Mouse (Mus musculus) MEL (cell line): Measurements from ENCODE around the gene Hnrnph1. TPM values are rescaled to one million over a fixed set of nuclear protein-coding genes. Genes with fewer than 3 reads are reported as not detected.

Experiments used
- DNase-seq: peaks from one replicate; pipeline ENCODE4 v3.0.0; 2011; ENCODE audit warnings: low read depth, low spot score
- H3K27ac ChIP-seq: 2 replicates; pipeline ENCODE4 v1.5.1; 2012; ENCODE audit warnings: low read depth, mild to moderate bottlenecking, control low read depth, low read length, moderate library complexity; ENCODE audit not compliant: control insufficient read depth
- H3K27me3 ChIP-seq, 2 experiments: fragments of 150-350 bp in 1 of 2; sonication (generic) in 1 of 2; 2 replicates each; pipeline ENCODE4 v1.6.1; 2012; ENCODE audit warnings: low read length in 2 of 2, mild to moderate bottlenecking in 2 of 2, improper control_type of control experiment in 1 of 2, moderate library complexity in 1 of 2; ENCODE audit not compliant: insufficient read depth in 2 of 2, control insufficient read depth in 1 of 2
- H3K36me3 ChIP-seq, 2 experiments: 2 replicates each; pipeline ENCODE4 v1.6.1; 2012 to 2014; ENCODE audit warnings: low read length in 2 of 2, improper control_type of control experiment in 1 of 2, inconsistent platforms in 1 of 2, mild to moderate bottlenecking in 1 of 2; ENCODE audit not compliant: insufficient read depth in 2 of 2, control insufficient read depth in 1 of 2
- H3K4me1 ChIP-seq, 2 experiments: fragments of 150-350 bp in 1 of 2; sonication (generic) in 1 of 2; 2 replicates each; pipeline ENCODE4 v1.6.1; 2012; ENCODE audit warnings: low read length in 2 of 2, improper control_type of control experiment in 1 of 2, mild to moderate bottlenecking in 1 of 2; ENCODE audit not compliant: insufficient read depth in 2 of 2, control insufficient read depth in 1 of 2
- H3K4me3 ChIP-seq, 2 experiments: fragments of 150-350 bp in 1 of 2; sonication (generic) in 1 of 2; 2 replicates each; pipeline ENCODE4 v1.5.1; 2012; ENCODE audit warnings: low read depth in 2 of 2, low read length in 2 of 2, mild to moderate bottlenecking in 2 of 2, moderate library complexity in 2 of 2, control low read depth in 1 of 2, improper control_type of control experiment in 1 of 2; ENCODE audit not compliant: control insufficient read depth in 1 of 2, insufficient read depth in 1 of 2
- H3K79me2 ChIP-seq: 2 replicates; pipeline ENCODE4 v1.6.1; 2012; ENCODE audit warnings: mild to moderate bottlenecking, low read length, moderate library complexity; ENCODE audit not compliant: control insufficient read depth, poor library complexity, insufficient read depth
- H3K9ac ChIP-seq: 2 replicates; pipeline ENCODE4 v1.6.1; 2012; ENCODE audit warnings: low read depth, mild to moderate bottlenecking, control low read depth, low read length, moderate library complexity; ENCODE audit not compliant: control insufficient read depth, poor library complexity, severe bottlenecking
- H3K9me3 ChIP-seq: fragments of 150-350 bp; sonication (generic); replicated peaks from 2 replicates; pipeline ENCODE4 v1.6.1; 2012; ENCODE audit warnings: mild to moderate bottlenecking, low read length, improper control_type of control experiment, moderate library complexity; ENCODE audit not compliant: insufficient read depth
- BHLHE40 ChIP-seq: IDR thresholded peaks from 2 replicates; pipeline ENCODE4 v1.6.1; 2012; ENCODE audit warnings: low read depth, mild to moderate bottlenecking, inconsistent platforms, low read length, improper control_type of control experiment, borderline replicate concordance
- CHD2 ChIP-seq: IDR thresholded peaks from 2 replicates; pipeline ENCODE4 v1.6.1; 2011; ENCODE audit warnings: low read length, improper control_type of control experiment
- CTCF ChIP-seq, 3 experiments: IDR thresholded peaks in 2 of 3; conservative IDR thresholded peaks in 1 of 3; 2 replicates each; pipeline ENCODE4 v1.5.1; 2011 to 2012; ENCODE audit warnings: low read length in 3 of 3, low read depth in 2 of 3, mild to moderate bottlenecking in 2 of 3, improper control_type of control experiment in 1 of 3, inconsistent platforms in 1 of 3, mixed read lengths in 1 of 3, moderate library complexity in 1 of 3; ENCODE audit not compliant: control insufficient read depth in 1 of 3, insufficient read depth in 1 of 3, poor library complexity in 1 of 3, severe bottlenecking in 1 of 3
- E2F4 ChIP-seq: IDR thresholded peaks from 2 replicates; pipeline ENCODE4 v1.6.1; 2011; ENCODE audit warnings: low read depth, low read length, improper control_type of control experiment, borderline replicate concordance
- EP300 ChIP-seq, 2 experiments: IDR thresholded peaks; 2 replicates each; pipeline ENCODE4 v1.6.1; 2011; ENCODE audit warnings: improper control_type of control experiment in 2 of 2, low read length in 2 of 2, low read depth in 1 of 2, mild to moderate bottlenecking in 1 of 2
- ETS1 ChIP-seq: IDR thresholded peaks from 2 replicates; pipeline ENCODE4 v1.6.1; 2012; ENCODE audit warnings: low read depth, mild to moderate bottlenecking, inconsistent platforms, low read length, improper control_type of control experiment, moderate library complexity
- GATA1 ChIP-seq: IDR thresholded peaks from 2 replicates; pipeline ENCODE4 v1.6.1; 2011; ENCODE audit warnings: low read depth, low read length, improper control_type of control experiment
- HCFC1 ChIP-seq: IDR thresholded peaks from 2 replicates; pipeline ENCODE4 v1.6.1; 2012; ENCODE audit warnings: low read depth, mild to moderate bottlenecking, inconsistent platforms, low read length, improper control_type of control experiment, moderate library complexity
- MAFK ChIP-seq: IDR thresholded peaks from 2 replicates; pipeline ENCODE4 v1.6.1; 2011; ENCODE audit warnings: low read depth, mild to moderate bottlenecking, low read length, improper control_type of control experiment, borderline replicate concordance
- MAX ChIP-seq: IDR thresholded peaks from 2 replicates; pipeline ENCODE4 v1.6.1; 2011; ENCODE audit warnings: low read length, improper control_type of control experiment
- MAZ ChIP-seq: IDR thresholded peaks from 2 replicates; pipeline ENCODE4 v1.6.1; 2012; ENCODE audit warnings: low read depth, mild to moderate bottlenecking, inconsistent platforms, low read length, improper control_type of control experiment
- MEF2A ChIP-seq: IDR thresholded peaks from 2 replicates; pipeline ENCODE4 v1.6.1; 2014; ENCODE audit warnings: low read depth, mild to moderate bottlenecking, inconsistent platforms, low read length, improper control_type of control experiment; ENCODE audit not compliant: poor library complexity, insufficient replicate concordance, severe bottlenecking; ENCODE audit errors: extremely low read depth
- MXI1 ChIP-seq: IDR thresholded peaks from 2 replicates; pipeline ENCODE4 v1.6.1; 2011; ENCODE audit warnings: mild to moderate bottlenecking, low read depth, low read length, improper control_type of control experiment
- MYB ChIP-seq: IDR thresholded peaks from 2 replicates; pipeline ENCODE4 v1.6.1; 2011; ENCODE audit warnings: mild to moderate bottlenecking, low read depth, low read length, improper control_type of control experiment
- MYC ChIP-seq: IDR thresholded peaks from 2 replicates; pipeline ENCODE4 v1.6.1; 2011; ENCODE audit warnings: low read depth, mild to moderate bottlenecking, low read length, improper control_type of control experiment, moderate library complexity
- POLR2A ChIP-seq, 2 experiments: IDR thresholded peaks; 2 replicates each; pipeline ENCODE4 v1.6.1; 2011 to 2012; ENCODE audit warnings: low read length in 2 of 2, mild to moderate bottlenecking in 2 of 2, control low read depth in 1 of 2, improper control_type of control experiment in 1 of 2, low read depth in 1 of 2, moderate library complexity in 1 of 2; ENCODE audit not compliant: control insufficient read depth in 1 of 2, insufficient read depth in 1 of 2, poor library complexity in 1 of 2
- POLR2AphosphoS2 ChIP-seq: IDR thresholded peaks from 2 replicates; pipeline ENCODE4 v1.6.1; 2011; ENCODE audit warnings: low read length, improper control_type of control experiment
- RAD21 ChIP-seq: IDR thresholded peaks from 2 replicates; pipeline ENCODE4 v1.6.1; 2011; ENCODE audit warnings: mild to moderate bottlenecking, low read depth, low read length, improper control_type of control experiment
- SIN3A ChIP-seq: IDR thresholded peaks from 2 replicates; pipeline ENCODE4 v1.6.1; 2012; ENCODE audit warnings: low read length, improper control_type of control experiment, inconsistent platforms
- SMC3 ChIP-seq: IDR thresholded peaks from 2 replicates; pipeline ENCODE4 v1.6.1; 2011; ENCODE audit warnings: low read depth, low read length, improper control_type of control experiment
- TAL1 ChIP-seq: IDR thresholded peaks from 2 replicates; pipeline ENCODE4 v1.6.1; 2012; ENCODE audit warnings: mild to moderate bottlenecking, inconsistent platforms, low read length, moderate library complexity, mixed read lengths
- TBP ChIP-seq: IDR thresholded peaks from 2 replicates; pipeline ENCODE4 v1.8.0; 2011; ENCODE audit warnings: low read depth, low read length, improper control_type of control experiment
- TCF12 ChIP-seq: IDR thresholded peaks from 2 replicates; pipeline ENCODE4 v1.6.1; 2014; ENCODE audit warnings: low read depth, mild to moderate bottlenecking, inconsistent platforms, low read length, improper control_type of control experiment, moderate library complexity
- UBTF ChIP-seq: IDR thresholded peaks from 2 replicates; pipeline ENCODE4 v1.6.1; 2012; ENCODE audit warnings: low read depth, mild to moderate bottlenecking, inconsistent platforms, low read length, improper control_type of control experiment, moderate library complexity, borderline replicate concordance; ENCODE audit not compliant: insufficient read depth
- USF2 ChIP-seq, 2 experiments: IDR thresholded peaks; 2 replicates each; pipeline ENCODE4 v1.6.1; 2011 to 2012; ENCODE audit warnings: improper control_type of control experiment in 2 of 2, low read length in 2 of 2, borderline replicate concordance in 1 of 2, inconsistent platforms in 1 of 2, low read depth in 1 of 2, mild to moderate bottlenecking in 1 of 2; ENCODE audit not compliant: insufficient read depth in 1 of 2
- ZC3H11A ChIP-seq: IDR thresholded peaks from 2 replicates; pipeline ENCODE4 v1.6.1; 2012; ENCODE audit warnings: low read depth, mild to moderate bottlenecking, inconsistent platforms, low read length, improper control_type of control experiment
- ZKSCAN1 ChIP-seq: IDR thresholded peaks from 2 replicates; pipeline ENCODE4 v1.6.1; 2012; ENCODE audit warnings: low read depth, mild to moderate bottlenecking, inconsistent platforms, low read length, improper control_type of control experiment, moderate library complexity
- ZMIZ1 ChIP-seq: IDR thresholded peaks from 2 replicates; pipeline ENCODE4 v1.6.1; 2012; ENCODE audit warnings: low read depth, mild to moderate bottlenecking, inconsistent platforms, low read length, improper control_type of control experiment, moderate library complexity
- ZNF384 ChIP-seq: IDR thresholded peaks from 2 replicates; pipeline ENCODE4 v1.6.1; 2012; ENCODE audit warnings: low read depth, mild to moderate bottlenecking, inconsistent platforms, low read length, improper control_type of control experiment
- polyA plus RNA-seq, 2 experiments: library from polyadenylated mRNA; stranded (reverse) in 1 of 2; unstranded in 1 of 2; fragments of >175 nt in 1 of 2; fragments of >200 nt in 1 of 2; gene quantifications; 2 replicates each; pipeline versions ENCODE4 v1.2.1 to v1.2.4; 2012; ENCODE audit warnings: low replicate concordance in 2 of 2, low read depth in 1 of 2; ENCODE audit not compliant: insufficient read length in 2 of 2, insufficient read depth in 1 of 2, missing spikeins in 1 of 2
- total RNA-seq: library from RNA; depleted of rRNA; stranded (reverse); fragments of 300-350 nt; gene quantifications from 2 replicates; pipeline ENCODE4 v1.2.3, GENCODE M21; 2012

Hnrnph1 gene
- total and polyA plus RNA-seq, 3 experiments, result 227 to 552 (median 425) TPM

DNA sequence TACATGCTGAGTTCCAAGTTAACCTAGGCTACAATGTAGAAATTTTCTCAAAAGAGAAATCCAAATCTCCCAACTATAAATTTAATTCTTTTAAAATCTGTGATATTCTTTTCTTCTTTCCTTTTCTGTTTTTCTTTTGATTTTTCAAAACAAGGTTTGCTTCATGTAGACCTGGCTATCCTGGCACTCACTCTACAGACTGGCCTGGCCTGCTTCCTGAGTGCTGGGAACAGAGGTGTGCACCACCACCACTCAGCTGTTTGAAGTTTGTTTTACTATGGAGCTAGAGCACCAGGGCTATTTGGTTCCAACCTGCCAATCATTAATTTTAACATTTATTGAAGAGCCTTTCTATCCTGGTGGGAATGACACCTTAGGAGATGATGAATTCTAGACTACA, 3.7 kb upstream of the Hnrnph1 start:
- H3K36me3 ChIP-seq, result peaks cover 0 to 32% of the 10 kb centered on the region in 2 experiments; a peak in 2 of 4 replicates
- H3K79me2 ChIP-seq, result peaks cover 9% of the 10 kb centered on the region
- TF ChIP-seq TBP, result no peak
- no peak for TF ChIP-seq MYB
- no peak for TF ChIP-seq SMC3
- TF ChIP-seq MEF2A, result no peak
- no peak for TF ChIP-seq HCFC1
- no peak for TF ChIP-seq MYC
- no peak for TF ChIP-seq USF2 (IDR thresholded peaks at IDR 0.05; ENCODE audit: borderline replicate concordance in 1 of 2, insufficient read depth in 1 of 2, low read depth in 1 of 2, low read length in 2 of 2)
- no peak for TF ChIP-seq ZMIZ1
- TF ChIP-seq CTCF (IDR thresholded peaks at IDR 0.05 in 2 of 3, conservative IDR thresholded peaks at IDR 0.05 in 1 of 3; ENCODE audit: control insufficient read depth in 1 of 3, insufficient read depth in 1 of 3, low read depth in 2 of 3, low read length in 3 of 3, poor library complexity in 1 of 3, severe bottlenecking in 1 of 3), result no peak
- no peak for TF ChIP-seq ZNF384
- no peak for TF ChIP-seq GATA1
- no peak for TF ChIP-seq TCF12
- TF ChIP-seq POLR2AphosphoS2, result no peak
- no peak for TF ChIP-seq CHD2
- no peak for TF ChIP-seq SIN3A
- TF ChIP-seq MAZ, result no peak
- TF ChIP-seq ZKSCAN1, result no peak
- TF ChIP-seq POLR2A (IDR thresholded peaks at IDR 0.05; ENCODE audit: control insufficient read depth in 1 of 2, insufficient read depth in 1 of 2, low read depth in 1 of 2, low read length in 2 of 2, poor library complexity in 1 of 2), result no peak
- no peak for TF ChIP-seq UBTF
- TF ChIP-seq, all 39 proteins: peak for 0
- Histone ChIP-seq H3K4me3 (no peak overlapping the region), H3K9ac (no peak overlapping the region), H3K9me3 (no peaks in the 10 kb centered on the region), H3K4me1 (peaks cover 14 to 33% of the 10 kb centered on the region in 2 experiments), H3K27ac (no peak overlapping the region), H3K27me3 (no peaks in the 10 kb centered on the region)
- no peak for DNase-seq

DNA sequence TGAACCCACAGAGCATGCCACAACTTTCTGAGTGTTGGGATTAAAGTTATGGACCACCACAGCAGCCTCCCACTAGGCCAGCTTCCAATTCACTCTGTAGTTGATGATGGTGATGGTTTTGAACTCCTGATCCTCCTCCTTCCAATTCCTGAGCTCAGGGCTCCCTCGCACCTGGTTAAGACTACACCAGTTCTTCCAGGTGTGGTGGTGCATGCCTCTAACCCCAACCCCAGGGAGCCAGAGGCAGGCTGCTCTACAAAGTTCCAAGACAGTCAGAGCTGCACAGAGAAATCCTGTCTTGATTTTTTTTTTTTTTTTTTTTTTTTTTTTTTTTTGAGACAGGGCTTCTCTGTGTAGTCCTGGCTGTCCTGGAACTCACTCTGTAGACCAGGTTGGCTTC, 3.2 kb upstream of the Hnrnph1 start:
- Histone ChIP-seq H3K27me3 (no peaks in the 10 kb centered on the region), H3K9me3 (no peaks in the 10 kb centered on the region), H3K36me3 (peaks cover 2 to 30% of the 10 kb centered on the region in 2 experiments), H3K4me3 (no peak overlapping the region), H3K79me2 (peaks cover 14% of the 10 kb centered on the region), H3K4me1 (peaks cover 14 to 30% of the 10 kb centered on the region in 2 experiments), H3K27ac (no peak overlapping the region), H3K9ac (no peak overlapping the region)
- no peak for DNase-seq
- no peak for TF ChIP-seq EP300 (IDR thresholded peaks at IDR 0.05; ENCODE audit: low read depth in 1 of 2, low read length in 2 of 2)
- no peak for TF ChIP-seq MAZ
- no peak for TF ChIP-seq TAL1
- no peak for TF ChIP-seq ZMIZ1
- TF ChIP-seq RAD21, result no peak
- no peak for TF ChIP-seq ETS1
- TF ChIP-seq TCF12, result no peak
- TF ChIP-seq E2F4, result no peak
- TF ChIP-seq MAFK, result no peak
- no peak for TF ChIP-seq MYB
- no peak for TF ChIP-seq MAX
- TF ChIP-seq MXI1, result no peak
- TF ChIP-seq ZC3H11A, result no peak
- no peak for TF ChIP-seq ZKSCAN1
- no peak for TF ChIP-seq SMC3
- TF ChIP-seq SIN3A, result no peak
- TF ChIP-seq TBP, result no peak
- TF ChIP-seq BHLHE40, result no peak
- TF ChIP-seq POLR2A (IDR thresholded peaks at IDR 0.05; ENCODE audit: control insufficient read depth in 1 of 2, insufficient read depth in 1 of 2, low read depth in 1 of 2, low read length in 2 of 2, poor library complexity in 1 of 2), result no peak
